Mouse (Mus musculus): Measurements from ENCODE around the gene Kdsr. TPM values are rescaled to one million over a fixed set of nuclear protein-coding genes. Genes with fewer than 3 reads are reported as not detected.
A peak's percentile ranks its signal among the peaks of the same experiment; 100 is the strongest.
"Not testable (repeated sequence)": the region's sequence is repeated elsewhere in the genome, so short reads cannot be mapped to it uniquely, and the experiment has no call there.

The Kdsr gene
- total RNA-seq, 2 experiments from 2014 or later = 3.7 to 4.8 TPM

DNA sequence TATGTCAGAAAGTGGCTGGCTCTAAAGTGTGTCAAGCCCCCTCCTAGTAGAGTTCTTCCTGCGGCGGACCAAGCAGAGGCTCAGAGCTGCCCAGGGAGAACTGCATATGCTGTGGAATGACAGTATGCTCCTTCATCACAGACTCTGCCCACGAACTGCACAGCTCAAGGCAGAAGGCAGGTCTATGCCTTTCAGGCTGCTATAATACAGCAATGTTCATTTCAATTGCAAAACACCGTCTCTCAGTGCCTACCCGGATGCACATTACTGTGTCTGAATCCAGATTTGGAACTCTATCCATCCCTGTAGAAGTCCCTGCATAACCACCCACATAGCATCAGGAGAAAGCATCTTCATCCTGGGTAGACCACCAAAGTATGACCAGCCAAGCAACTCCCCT, 19.7 kb downstream of the Kdsr start:
- no peak for DNase-seq

DNA sequence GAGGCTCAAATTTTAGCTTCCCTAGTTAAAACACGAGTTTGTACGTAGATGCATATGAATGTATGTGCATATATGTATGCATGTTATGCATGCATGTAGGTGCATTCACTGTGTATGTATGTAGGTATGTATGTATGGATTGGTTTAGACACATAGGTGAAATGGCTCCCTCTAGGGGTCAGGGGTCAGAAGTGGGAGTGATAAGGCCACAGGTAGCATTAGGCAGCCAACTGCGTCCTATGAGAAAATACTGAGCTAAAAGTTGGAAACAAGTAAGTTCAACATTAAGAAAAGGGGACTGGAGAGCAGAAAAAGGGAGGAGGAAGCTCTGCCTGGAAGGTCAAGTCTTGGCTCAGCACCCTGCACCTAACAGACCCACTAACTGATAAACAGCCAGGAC, 21.4 kb downstream of the Kdsr start:
- DNase-seq = no peak

DNA sequence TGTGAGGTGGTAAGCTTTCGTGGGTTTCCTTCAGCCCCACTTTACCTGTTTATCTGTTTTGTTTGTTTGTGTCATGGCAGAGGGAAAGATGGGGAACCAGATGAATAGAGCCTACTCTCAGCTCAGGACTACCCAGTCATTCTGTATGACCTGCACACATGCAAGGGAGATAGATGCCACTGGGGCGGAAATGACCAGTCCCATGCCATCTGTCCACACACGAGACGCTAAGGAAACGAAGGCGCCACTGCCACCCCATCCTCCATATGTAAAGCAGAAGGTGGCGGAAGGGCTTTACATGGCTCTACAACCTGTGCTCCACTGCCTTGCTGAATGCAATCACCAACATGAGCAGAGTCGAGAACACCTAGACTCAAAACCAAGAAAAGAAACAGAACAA, 23.3 kb downstream of the Kdsr start:
- DNase-seq = no peak

DNA sequence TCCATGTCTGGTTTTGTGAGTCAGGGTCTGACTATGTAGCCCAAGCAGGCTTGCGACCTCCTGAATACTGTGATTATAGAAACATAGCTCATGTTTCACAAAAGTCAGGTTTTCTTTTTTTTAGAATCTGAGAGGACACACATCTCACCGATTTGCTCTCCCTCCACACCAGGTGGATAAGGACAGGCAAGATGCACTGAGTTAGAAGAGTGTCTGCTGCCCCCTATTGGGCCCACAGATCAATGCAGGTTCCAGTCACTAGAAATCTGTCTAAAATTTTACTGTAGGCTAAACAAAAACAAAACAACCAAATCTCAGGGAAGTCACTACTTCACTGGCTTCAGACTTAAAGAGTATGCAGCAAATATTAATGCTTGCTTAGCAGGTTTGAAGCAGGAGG, 23.9 kb downstream of the Kdsr start:
- DNase-seq = no peak

DNA sequence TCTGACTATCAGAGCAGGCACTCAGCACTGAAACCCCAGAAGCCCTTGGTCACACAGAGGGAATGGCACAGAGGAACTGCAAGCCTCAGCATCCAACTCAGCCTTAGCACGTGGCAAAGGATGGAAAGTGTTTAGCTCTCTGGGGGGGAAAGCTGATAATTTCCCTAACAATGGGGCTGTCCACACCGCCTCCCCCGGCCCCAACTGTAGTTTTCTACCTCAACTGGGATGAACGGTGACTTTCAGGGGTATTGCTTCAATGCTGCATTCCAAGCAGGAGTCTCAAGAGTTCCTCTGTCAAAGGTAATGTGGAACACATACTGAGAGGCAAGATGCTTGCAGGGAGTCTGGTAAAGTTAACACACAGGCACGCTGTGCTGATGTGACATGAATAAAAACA, 37.5 kb downstream of the Kdsr start:
- no peak for DNase-seq

DNA sequence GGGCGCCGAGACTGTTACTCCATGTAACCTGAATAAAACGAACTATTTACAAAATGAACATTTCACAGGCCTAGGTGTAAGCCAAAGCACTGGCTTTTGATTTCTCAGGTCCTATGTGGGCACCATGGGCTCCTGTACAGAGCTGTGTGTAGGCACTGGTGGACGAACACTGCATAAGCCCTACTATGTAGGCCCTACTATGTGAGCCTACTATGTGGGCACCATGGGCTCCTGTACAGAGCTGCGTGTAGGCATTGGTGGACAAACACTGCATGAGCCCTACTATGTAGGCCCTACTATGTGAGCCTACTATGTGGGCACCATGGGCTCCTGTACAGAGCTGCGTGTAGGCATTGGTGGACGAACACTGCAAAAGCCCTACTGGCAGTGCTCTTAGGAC, 41.8 kb downstream of the Kdsr start:
- not testable (repeated sequence) for DNase-seq

DNA sequence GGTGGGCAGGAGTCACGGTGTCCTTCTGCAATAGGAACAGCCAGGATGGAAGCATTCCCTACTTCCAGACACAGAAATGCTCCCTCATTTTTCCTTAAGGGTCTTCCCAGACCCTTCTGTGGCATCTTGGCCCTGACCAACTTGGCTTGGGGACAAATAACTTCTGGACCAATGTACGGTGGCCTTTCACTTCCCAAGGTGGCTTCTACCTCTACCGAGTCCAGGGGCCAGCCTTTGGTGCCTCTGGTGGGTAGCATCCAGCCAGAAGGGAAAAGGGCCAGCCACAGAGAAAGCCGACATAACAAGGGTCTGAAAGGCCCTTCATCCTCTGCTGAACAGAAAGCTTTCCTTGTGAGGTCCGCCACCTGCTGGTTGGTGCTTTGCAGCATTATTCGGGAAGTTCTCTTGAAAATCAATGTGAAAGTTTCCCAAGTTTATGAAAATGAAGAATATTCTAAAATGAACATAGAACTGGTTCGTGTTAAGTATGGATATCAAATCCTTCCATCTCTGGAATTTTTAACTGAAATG, 42.4 kb downstream of the Kdsr start:
- no peak for DNase-seq

DNA sequence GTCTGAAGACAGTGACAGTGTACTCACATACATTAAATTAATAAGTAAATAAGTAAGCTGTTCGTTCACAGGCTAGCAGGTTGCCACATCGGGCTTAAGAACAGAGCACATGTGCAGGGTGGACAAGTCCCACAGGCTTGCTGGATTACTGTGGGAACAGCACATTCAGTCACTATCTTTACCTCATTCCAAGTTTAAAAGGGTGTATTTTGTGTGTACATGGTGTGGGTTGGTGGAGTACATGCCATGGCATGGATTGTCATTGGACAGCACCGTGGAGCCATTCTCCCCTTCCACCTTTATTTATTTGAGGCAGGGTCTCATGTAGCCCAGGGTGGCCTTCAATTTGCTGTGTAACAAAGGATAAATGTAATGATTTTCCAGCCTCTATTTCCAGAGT, 43.4 kb downstream of the Kdsr start:
- no peak for DNase-seq

DNA sequence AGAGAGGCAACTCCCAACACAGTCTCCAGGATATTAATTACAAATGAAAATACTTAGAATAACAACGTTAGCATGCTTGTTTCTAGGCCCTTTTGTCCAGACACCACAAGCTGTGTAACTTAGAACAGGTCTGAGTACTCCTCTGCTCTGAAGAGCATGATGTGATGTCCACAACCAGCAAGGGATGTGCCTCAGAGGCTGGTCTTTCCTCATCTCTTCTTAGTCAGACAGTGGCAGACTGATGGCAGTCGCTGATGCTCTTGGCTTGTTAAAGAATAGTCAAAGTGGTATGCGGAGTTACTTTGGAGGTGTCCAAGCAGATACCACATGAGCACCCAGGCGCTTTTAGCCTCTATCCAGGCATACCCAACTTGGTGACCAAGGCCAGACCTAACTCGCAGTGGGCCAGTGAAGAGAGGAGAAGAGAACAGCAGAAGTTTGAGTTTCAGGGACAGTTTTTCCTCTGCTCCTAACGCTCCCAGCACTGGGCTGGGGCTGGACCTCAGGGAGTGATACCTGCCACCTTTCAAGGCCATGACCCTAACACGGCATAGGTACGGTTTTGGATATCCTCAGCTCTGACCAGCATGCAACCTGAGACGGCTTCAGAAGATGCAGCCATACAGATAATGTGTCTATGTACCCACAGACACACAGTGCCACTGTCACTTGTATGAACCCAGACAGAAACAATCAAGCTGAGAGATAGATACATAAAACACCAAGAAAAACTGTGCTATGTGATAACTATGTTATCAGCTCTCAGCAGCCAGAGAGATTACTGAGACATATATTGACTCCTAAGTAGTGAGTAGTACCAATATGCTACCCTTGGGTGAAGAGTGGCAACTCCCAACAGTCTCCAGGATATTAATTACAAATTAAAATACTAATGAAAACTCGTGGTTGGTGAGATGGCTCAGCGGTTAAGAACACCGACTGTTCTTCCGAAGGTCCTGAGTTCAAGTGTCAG, 44.1 kb downstream of the Kdsr start:
- no peak for DNase-seq

DNA sequence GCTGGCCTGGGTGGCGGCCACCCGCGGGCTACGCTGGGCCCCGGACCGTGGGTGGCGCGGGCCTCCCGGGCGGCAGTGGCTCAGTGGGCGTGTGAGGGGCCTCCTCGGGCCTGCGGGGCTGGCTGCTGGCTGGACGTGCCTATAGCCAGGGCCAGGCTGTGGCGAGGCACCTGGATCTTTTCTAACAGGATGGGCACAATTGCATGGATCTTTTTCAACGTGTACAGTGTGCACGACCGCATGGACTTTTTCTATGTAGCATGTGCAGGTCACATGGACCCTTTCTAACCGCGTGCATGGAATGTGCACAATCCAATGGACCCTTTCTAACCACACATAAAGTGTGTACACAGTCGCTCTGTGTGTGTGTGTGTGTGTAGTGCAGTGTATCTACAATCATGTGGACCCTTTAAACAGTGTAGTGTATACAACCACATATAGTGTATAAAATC, 45.0 kb downstream of the Kdsr start:
- no peak for DNase-seq

DNA sequence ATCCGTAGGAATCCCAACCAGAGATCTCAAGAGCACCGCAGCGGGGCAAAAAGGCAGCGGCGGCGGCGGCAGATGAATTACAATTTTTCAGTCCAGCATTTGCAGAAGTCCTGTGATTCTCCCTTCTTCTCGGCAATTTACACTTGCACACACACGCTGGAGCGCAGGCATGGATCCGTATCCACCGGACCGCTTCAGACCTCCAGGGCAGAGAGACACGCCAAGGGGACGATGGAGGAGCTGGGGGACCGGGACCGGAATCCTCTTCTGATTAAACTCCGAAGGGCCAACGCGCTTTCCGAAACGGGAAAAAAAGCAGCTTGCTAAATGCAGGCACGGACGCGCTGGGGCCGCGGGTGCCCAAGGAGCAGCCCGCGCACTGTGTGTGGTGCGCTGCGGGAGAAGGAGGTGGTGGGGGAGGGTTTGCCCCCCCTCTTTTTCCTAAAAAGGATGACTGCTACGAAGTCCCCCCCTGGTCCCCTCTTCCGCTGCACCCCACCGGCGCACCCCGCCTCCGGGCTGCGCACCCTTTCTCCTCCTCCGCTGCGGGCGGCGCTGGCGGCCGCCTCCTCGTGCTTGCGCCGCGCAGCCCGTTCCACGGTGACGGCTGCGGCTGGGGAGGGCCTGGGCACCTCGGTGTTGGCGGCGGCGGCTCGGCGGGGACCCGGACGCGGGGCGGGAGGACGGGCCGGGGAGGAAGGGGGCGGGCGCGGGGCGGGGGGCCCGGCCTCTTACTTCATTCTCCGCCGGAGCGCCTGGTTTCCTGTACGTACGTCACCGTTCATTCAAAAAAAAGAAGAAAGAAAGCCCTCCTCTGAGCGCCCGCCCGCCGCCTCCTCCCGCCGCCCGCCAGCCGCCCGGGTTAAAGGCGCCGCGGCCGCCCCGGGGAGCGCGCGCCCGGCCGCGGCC, 45.7 kb downstream of the Kdsr start, which contains the start of gene Bcl2:
Bcl2 (minus strand) TSS at position 654 of the 909 bp plus-strand sequence.
- DNase-seq = peak; percentile 82

DNA sequence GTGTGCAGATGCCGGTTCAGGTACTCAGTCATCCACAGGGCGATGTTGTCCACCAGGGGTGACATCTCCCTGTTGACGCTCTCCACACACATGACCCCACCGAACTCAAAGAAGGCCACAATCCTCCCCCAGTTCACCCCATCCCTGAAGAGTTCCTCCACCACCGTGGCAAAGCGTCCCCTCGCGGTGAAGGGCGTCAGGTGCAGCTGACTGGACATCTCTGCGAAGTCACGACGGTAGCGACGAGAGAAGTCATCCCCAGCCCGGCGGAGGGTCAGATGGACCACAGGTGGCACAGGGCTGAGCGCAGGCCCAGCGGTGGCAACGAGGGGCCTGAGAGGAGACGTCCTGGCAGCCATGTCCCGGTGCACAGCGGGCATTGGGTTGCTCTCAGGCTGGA, 47.2 kb downstream of the Kdsr start:
- DNase-seq = peak; percentile 29

DNA sequence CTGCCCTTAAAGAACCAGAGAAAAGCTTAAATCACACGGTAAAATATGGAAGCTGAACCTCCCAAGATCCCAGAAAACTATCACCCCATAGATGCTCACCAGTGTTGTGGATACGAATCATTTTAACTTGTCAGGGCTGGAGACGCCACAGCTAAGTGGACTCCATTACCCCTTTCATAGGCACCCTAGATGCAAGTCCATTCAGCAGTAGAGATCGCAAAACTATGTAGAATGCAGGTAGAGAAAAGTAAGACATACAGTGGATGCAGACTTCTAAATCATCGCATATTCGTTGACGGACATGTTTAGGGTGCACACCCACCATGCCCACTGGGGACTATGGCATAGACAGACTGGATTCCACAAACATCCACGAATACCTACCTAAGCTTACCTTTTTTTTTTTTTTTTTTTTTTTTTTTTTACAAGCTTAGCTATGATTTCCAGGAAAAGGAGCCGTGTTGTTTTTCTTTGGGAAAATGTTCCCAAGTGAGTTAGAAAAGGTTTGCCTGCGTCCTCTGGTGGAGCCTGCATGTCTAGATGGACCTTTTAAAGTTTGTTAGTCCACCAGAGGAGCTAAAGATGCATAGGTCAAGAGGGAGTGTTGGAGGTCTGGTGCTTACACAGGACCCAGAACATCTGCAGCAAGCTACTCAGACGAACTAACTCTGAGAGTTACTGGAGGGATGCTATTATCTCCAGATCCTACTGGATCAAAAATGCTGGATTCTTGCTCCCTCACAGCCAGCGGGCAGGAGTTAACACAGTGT, 48.0 kb downstream of the Kdsr start:
- no peak for DNase-seq

DNA sequence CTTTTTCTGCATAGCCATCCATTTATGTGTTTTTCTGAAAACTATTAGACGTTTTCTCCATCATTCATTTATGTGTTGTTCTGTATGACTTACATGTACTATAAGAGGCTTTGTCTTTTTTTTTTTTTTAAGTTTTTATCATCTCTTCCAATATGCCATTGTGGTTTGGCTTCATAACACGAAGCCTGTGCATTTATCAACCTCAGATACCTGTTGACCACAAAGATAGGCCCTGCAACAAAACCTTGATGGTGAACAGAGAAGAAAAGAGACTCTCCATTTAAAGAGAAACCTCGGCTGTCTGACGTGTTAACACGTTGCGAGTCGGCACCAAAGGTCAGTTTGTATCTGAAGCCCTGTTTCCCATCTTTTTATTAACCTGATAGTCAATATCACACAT, 49.3 kb downstream of the Kdsr start:
- DNase-seq = no peak

DNA sequence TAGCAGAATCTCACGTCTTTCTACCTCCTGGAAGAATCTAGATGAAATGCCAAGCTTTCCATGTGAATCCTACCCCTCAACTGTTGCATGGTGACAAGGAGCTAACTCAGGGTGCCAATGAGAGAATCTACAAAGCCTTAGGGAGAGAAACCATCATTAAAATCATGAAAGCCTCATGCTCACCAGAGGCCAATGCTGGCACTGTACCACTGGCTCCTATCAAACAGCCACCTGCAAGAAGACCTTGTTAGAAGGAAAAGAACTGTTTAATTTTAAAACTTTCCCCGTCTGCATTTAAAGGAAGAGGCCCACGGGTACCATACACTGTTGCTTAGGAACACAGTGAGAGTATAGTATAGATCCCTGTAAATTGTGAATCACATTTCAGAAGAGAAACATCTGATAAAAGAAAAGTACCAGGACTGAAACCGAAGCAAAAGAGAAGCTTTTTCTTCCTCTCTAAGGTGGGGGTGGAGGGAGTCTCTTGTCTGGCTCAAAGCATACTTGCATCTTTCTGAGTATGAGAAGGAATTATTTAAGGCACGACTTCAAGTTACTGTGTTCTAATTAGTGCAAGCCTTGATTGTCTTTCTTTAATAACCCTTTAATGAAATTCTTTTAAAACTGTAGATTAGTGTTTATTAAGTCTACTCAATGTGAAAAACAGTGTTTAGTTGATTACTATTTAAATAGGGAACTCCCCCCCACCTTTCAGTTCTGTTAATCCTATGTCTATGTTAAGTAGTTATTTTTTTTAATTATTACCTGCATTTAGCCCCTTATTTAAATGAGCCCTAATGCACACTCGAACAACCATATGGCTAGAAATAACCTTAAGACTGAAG, 52.3 kb downstream of the Kdsr start:
- DNase-seq = no peak

DNA sequence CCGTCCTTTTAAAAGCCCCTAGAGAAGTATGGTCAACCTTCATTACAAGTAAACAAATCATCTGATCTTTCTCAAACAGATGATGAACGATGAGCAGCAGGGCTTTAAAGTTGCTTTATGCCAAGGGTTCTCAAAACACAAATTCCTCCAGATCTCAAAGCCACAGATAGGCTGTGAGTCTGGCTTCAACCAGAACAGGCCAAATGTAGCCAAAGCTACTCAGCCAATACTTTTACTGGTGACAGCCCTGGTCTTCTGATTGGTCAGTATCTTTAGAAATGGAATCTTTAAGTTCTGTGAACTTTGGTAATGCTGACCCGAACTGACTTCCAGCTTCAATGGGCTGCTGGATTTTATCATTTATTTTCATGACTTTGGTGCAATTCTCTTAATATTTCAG, 56.3 kb downstream of the Kdsr start:
- no peak for DNase-seq

DNA sequence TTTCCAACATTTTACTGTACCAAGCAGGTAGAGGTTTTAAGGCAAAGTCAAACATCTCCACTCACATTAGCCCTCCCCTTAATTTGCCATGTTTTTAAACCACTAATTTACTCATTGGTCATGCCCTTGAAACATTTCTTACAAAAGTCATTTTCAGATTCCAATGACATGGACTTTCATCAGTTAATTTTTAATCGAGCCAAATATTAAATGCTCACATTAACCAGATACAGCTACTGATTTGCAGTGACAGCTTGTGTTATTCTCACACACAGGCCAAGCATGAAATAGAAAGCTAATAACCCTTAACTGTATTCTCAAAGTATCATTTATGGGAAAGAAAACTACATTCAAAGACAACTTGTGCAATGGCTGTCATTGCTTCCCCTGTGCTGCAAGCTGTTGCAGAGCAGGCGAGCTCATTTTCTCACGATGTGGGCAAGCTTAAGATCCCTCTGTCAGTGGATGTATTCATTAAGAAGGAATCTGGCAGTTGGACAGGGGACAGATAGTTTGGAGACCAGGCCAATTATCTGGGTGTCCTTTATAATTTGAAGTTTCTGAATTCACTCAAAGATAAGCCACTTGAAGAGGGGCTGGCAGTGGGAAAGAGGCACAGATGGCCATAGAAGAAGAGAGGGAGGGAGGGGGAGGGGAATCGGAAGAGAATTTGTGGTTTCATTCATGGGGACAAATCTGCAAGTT, 56.9 kb downstream of the Kdsr start:
- DNase-seq = no peak

DNA sequence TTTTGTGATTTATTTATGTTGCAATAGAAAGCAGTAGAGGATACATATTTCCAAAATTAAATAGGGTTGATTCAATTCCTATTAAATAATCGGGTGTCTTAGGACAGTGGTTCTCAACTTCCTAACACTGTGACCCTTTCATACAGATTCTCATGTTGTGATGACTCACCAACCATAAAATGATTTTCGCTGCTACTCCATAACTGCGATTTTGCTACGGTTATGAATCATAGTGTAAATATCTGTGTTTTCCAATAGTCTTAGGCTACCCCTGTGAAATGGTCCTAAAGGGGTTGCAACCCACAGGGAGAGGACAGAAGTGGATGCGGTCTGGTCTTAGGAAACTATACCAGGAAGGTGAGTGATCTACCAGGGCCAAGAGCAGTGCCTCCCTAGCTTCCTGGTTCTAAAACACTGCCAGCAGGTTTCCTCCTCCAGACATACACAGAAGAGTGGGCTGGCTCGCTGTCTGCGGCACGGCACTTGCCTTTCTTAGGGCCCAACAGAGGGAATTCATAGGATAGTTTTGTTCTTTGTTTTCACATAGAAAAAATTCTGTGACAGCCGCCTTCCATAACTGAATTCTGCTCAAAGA, 58.9 kb downstream of the Kdsr start:
- no peak for DNase-seq

DNA sequence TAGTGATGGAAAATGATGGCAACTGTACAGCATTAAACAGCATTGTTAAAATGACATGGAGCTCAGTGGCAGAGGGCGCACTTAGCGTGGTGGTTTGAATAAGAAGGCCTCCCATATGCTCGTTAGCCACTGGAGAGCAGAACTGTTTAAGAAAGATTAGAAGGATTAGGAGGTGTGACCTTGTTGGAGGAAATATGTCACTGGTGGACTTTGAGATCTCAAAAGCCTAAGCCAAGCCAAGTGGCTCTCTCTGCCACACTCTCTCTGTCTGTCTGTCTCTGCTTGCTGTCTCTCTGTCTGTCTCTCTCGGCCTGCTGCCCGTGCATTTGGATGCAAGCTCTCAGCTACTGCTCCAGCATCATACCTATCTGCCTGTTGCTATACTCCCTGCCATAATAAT, 63.1 kb downstream of the Kdsr start:
- no peak for DNase-seq

DNA sequence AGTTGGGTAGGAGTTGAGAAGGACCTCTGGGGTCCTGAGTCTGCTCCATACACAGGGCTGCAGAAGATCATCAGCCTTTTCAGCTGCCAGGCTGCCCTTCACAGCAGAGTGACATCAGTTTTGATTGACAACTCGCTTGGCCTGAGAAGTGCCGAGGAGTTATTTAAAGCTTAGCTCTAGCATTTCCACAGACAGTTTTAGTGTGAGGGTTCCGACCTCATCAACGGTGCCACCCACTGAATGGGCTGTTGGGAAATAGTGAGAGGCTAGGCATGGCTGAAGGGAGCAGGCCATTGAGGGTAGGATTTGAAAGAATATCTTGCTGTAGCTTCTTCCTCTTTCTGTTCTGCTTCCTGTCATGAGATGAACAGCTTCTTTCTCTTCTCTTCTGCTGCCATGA, 63.9 kb downstream of the Kdsr start:
- DNase-seq = no peak

All from gastrocnemius, postnatal 25 days (tissue).